Mouse (Mus musculus): ENCODE measurements around the gene Naa15. TPM values are rescaled to one million over a fixed set of nuclear protein-coding genes. Genes with fewer than 3 reads are reported as not detected.

Gene Naa15
- polyA plus RNA-seq, 1 experiment from 2014 or later, result 12.7 TPM

GRCm38 (mm10) chr3:51518763-51519121, 103.8 kb downstream of the Naa15 start:
- Histone ChIP-seq H3K9ac (replicated peaks; ENCODE audit: low read depth) (no peak overlapping the region), H3K4me2 (replicated peaks; ENCODE audit: low read depth, low read length) (no peak overlapping the region), H3K27ac (ENCODE audit: low read length) (no peak overlapping the region), H3K4me1 (ENCODE audit: insufficient read depth, low read depth, low read length) (no peaks in the 10 kb centered on the region), H3K36me3 (ENCODE audit: insufficient read depth, low read length) (peaks cover 13% of the 10 kb centered on the region; the same call in 1 of the 2 replicates), H3K9me3 (ENCODE audit: low read length) (no peaks in the 10 kb centered on the region), H3K4me3 (ENCODE audit: low read depth, low read length) (no peak overlapping the region), H3K27me3 (replicated peaks; ENCODE audit: insufficient read depth, low read length) (no peaks in the 10 kb centered on the region)
- ATAC-seq (peak; percentile 9; the same call in 1 of the 2 replicates), DNase-seq (ENCODE audit: low spot score) (no peak)
- WGBS, result 62% methylated on average over 8 of the region's 8 CpGs
- TF ChIP-seq EP300 (IDR thresholded peaks at IDR 0.05) (no peak), CTCF (IDR thresholded peaks at IDR 0.05) (no peak)

- no peak for ATAC-seq
- H3K27me3 ChIP-seq (replicated peaks; ENCODE audit: insufficient read depth, low read length), result no peaks in the 10 kb centered on the region
- H3K4me2 ChIP-seq (replicated peaks; ENCODE audit: low read depth, low read length), result no peak overlapping the region
- H3K4me1 ChIP-seq (ENCODE audit: insufficient read depth, low read depth, low read length), result no peaks in the 10 kb centered on the region
- no peak overlapping the region for H3K9ac ChIP-seq (replicated peaks; ENCODE audit: low read depth)
- WGBS, result 80% methylated on average over 14 of the region's 14 CpGs
- H3K4me3 ChIP-seq (ENCODE audit: low read depth, low read length), result no peak overlapping the region
- no peak overlapping the region for H3K27ac ChIP-seq (ENCODE audit: low read length)
- no peak for DNase-seq (ENCODE audit: low spot score)
- TF ChIP-seq EP300 (IDR thresholded peaks at IDR 0.05) (no peak), CTCF (IDR thresholded peaks at IDR 0.05) (no peak)
- peaks cover 23% of the 10 kb centered on the region; the same call in 1 of the 2 replicates for H3K36me3 ChIP-seq (ENCODE audit: insufficient read depth, low read length)
- H3K9me3 ChIP-seq (ENCODE audit: low read length), result no peaks in the 10 kb centered on the region
Measured at GRCm38 (mm10) chr3:51521262-51521661, 106.3 kb downstream of the Naa15 start.

GRCm38 (mm10) chr3:51525186-51525785, 110.3 kb downstream of the Naa15 start:
- 82% methylated on average over 16 of the region's 16 CpGs for WGBS
- H3K36me3 ChIP-seq (ENCODE audit: insufficient read depth, low read length), result peaks cover 34% of the 10 kb centered on the region; the same call in 1 of the 2 replicates
- H3K4me1 ChIP-seq (ENCODE audit: insufficient read depth, low read depth, low read length), result no peaks in the 10 kb centered on the region
- H3K9me3 ChIP-seq (ENCODE audit: low read length), result no peaks in the 10 kb centered on the region
- no peaks in the 10 kb centered on the region for H3K27me3 ChIP-seq (replicated peaks; ENCODE audit: insufficient read depth, low read length)
- H3K4me3 ChIP-seq (ENCODE audit: low read depth, low read length), result no peak overlapping the region
- ATAC-seq (no peak), DNase-seq (ENCODE audit: low spot score) (no peak)
- no peak overlapping the region for H3K27ac ChIP-seq (ENCODE audit: low read length)
- TF ChIP-seq CTCF (IDR thresholded peaks at IDR 0.05), result no peak
- no peak for TF ChIP-seq EP300 (IDR thresholded peaks at IDR 0.05)
- H3K4me2 ChIP-seq (replicated peaks; ENCODE audit: low read depth, low read length), result no peak overlapping the region
- H3K9ac ChIP-seq (replicated peaks; ENCODE audit: low read depth), result no peak overlapping the region

Other genes with a start within 250 kb of the Naa15 start
- 4.1 and 4.2 TPM in 2 replicates for gene Noct, start 190.7 kb upstream of the Naa15 start, polyA plus RNA-seq (2015; fragmentation: Nextera tagmentation; extraction: Ambion mirVana)
- 55.8 and 62.6 TPM in 2 replicates for gene Elf2, start 74.5 kb upstream of the Naa15 start, polyA plus RNA-seq (2015; fragmentation: Nextera tagmentation; extraction: Ambion mirVana)
- not detected in 2 replicates for gene Mgarp, start 18.4 kb upstream of the Naa15 start, polyA plus RNA-seq (2015; fragmentation: Nextera tagmentation; extraction: Ambion mirVana)
- gene Ndufc1, start 6.2 kb upstream of the Naa15 start, polyA plus RNA-seq (2015; fragmentation: Nextera tagmentation; extraction: Ambion mirVana), result 498 and 517 TPM in 2 replicates
- gene Rab33b, start 68.8 kb downstream of the Naa15 start, polyA plus RNA-seq (2015; fragmentation: Nextera tagmentation; extraction: Ambion mirVana), result 24.9 and 26.2 TPM in 2 replicates
- gene Setd7, start 145.7 kb downstream of the Naa15 start, polyA plus RNA-seq (2015; fragmentation: Nextera tagmentation; extraction: Ambion mirVana), result 2.1 TPM in 2 replicates
- gene Mgst2, start 245.2 kb downstream of the Naa15 start, polyA plus RNA-seq (2015; fragmentation: Nextera tagmentation; extraction: Ambion mirVana), result 6.7 and 8.6 TPM in 2 replicates